Mouse (Mus musculus): ENCODE measurements around the gene Cdkn2aipnl. TPM values are rescaled to one million over a fixed set of nuclear protein-coding genes. Genes with fewer than 3 reads are reported as not detected.
A peak's percentile ranks its signal among the peaks of the same experiment; 100 is the strongest.

Cdkn2aipnl gene
- polyA plus RNA-seq, 1 experiment from 2014 or later: 121 TPM

DNA sequence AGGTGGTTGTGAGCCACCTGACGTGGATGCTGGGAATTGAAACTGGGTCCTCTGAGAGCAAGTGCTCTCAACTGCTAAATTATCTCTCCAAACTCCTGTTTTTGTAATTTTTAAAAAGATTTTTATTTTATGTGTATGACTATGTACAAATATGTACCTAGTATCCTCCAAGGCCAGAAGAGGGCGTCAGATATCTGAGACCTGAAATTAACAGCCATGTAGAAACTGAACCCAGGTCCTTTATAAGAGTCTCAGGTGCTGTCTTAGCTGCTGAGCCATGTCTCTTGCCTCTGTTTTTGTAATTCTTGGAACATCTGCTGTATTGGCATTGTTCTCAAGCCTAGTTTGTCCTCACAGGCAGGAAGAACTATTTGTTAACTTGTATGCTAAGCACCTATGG is 2.0 kb downstream of the Cdkn2aipnl start:
- no peak overlapping the region for H3K4me2 ChIP-seq (ENCODE audit: low read length)
- peaks cover 45% of the 10 kb centered on the region for H3K36me3 ChIP-seq (ENCODE audit: control insufficient read depth, insufficient read depth, low read length)
- H3K4me1 ChIP-seq (ENCODE audit: control insufficient read depth, insufficient read depth, low read length): peaks cover 4% of the 10 kb centered on the region; the same call in 1 of the 2 replicates
- H3K27me3 ChIP-seq (replicated peaks; ENCODE audit: control insufficient read depth, insufficient read depth, low read length): no peaks in the 10 kb centered on the region
- whole genome bisulfite sequencing: 84% methylated on average over 2 of the region's 2 CpGs
- H3K9me3 ChIP-seq (replicated peaks; ENCODE audit: control insufficient read depth, low read length): no peaks in the 10 kb centered on the region
- DNase-seq (ENCODE audit: low spot score) (peak; percentile 10), ATAC-seq (no peak)
- no peak overlapping the region for H3K27ac ChIP-seq (ENCODE audit: low read depth, low read length)
- no peak overlapping the region for H3K4me3 ChIP-seq (ENCODE audit: low read depth, low read length)
- no peak overlapping the region for H3K9ac ChIP-seq (ENCODE audit: low read length)

GRCm38 (mm10) chr11:51971644-51972043 is 4.2 kb downstream of the Cdkn2aipnl start:
- peaks cover 4% of the 10 kb centered on the region; the same call in 1 of the 2 replicates for H3K4me1 ChIP-seq (ENCODE audit: control insufficient read depth, insufficient read depth, low read length)
- H3K4me3 ChIP-seq (ENCODE audit: low read depth, low read length): no peak overlapping the region
- DNase-seq (ENCODE audit: low spot score) (no peak), ATAC-seq (no peak)
- no peak overlapping the region for H3K4me2 ChIP-seq (ENCODE audit: low read length)
- H3K27me3 ChIP-seq (replicated peaks; ENCODE audit: control insufficient read depth, insufficient read depth, low read length): no peaks in the 10 kb centered on the region
- 97% methylated on average over 6 of the region's 6 CpGs for WGBS
- no peaks in the 10 kb centered on the region for H3K9me3 ChIP-seq (replicated peaks; ENCODE audit: control insufficient read depth, low read length)
- peaks cover 60% of the 10 kb centered on the region for H3K36me3 ChIP-seq (ENCODE audit: control insufficient read depth, insufficient read depth, low read length)
- no peak overlapping the region for H3K27ac ChIP-seq (ENCODE audit: low read depth, low read length)
- H3K9ac ChIP-seq (ENCODE audit: low read length): no peak overlapping the region

DNA sequence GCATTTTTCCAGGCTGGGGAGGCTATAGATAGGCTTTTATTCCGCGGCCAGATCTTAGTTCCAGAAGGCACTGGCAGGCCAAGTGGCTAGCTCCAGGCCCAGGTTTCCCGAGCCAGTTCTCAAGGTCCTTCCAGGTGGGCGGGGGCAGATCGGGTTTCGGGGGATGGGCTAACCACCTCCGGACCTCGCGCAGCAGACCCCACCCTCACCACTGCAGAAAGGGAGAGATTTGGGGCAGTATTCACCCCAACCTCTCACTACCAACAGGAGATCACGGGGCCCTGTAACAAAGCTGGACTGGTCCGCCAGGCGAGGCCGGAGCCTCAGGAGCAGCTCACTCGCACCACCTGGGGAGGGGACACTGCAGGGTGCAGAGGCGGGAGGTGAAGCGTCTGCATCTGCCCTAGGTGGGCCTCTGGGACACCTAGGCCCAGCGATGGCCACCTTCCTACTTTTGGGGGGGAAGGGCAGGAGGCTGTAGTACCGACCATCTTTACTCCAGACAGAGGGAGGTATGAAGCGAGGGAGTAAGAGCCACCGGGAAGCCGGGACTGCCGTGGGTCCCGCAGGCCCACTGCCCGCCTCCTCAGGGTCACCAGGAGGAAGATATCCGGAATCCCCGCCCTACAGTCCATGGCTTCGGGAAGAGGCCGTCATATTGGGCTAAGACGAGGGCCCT is 32.3 kb downstream of the Cdkn2aipnl start:
- Histone ChIP-seq H3K9me3 (replicated peaks; ENCODE audit: control insufficient read depth, low read length) (no peaks in the 10 kb centered on the region), H3K27ac (ENCODE audit: low read depth, low read length) (peak overlapping the region; percentile 94), H3K36me3 (ENCODE audit: control insufficient read depth, insufficient read depth, low read length) (peaks cover 31% of the 10 kb centered on the region), H3K9ac (ENCODE audit: low read length) (peak overlapping the region; percentile 98), H3K27me3 (replicated peaks; ENCODE audit: control insufficient read depth, insufficient read depth, low read length) (no peaks in the 10 kb centered on the region), H3K4me3 (ENCODE audit: low read depth, low read length) (peak overlapping the region; percentile 98), H3K4me2 (ENCODE audit: low read length) (peak overlapping the region; percentile 91), H3K4me1 (ENCODE audit: control insufficient read depth, insufficient read depth, low read length) (peaks cover 24% of the 10 kb centered on the region)
- under 1% methylated on average over 29 of the region's 29 CpGs for WGBS
- ATAC-seq (peak; percentile 22), DNase-seq (ENCODE audit: low spot score) (peak; percentile 24)

DNA sequence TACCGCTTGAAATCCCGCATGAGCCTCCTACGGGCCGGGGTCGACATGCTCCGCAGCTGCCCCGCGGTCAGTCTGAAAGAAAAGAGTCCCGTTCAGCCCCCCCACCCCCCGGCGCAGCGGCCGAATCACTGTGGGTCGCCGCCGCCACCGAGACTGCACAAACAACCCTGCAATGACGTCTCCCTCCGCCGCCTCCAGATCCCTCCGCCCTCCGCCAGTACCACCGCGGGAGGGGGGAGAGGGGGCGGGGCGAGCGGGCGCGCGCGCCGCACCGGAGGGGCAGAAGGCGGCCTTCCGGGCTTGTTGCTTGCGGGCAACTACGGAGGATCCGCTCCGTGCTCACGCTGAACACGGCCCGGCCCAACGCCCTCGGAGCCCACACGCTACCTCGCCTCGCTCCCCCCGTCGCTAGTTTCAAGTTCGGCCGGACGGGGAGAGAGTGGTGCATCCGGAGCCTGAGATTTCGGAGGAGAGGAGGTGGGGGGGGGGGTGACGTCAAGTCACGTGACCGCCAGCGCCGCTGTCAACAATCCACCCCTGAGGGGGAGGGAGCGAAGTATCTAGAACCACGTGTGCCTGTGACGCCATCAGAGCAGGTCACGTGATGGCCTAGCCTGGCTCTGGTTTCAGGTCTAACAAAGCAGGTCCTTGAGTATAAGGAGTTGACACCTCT is 33.0 kb downstream of the Cdkn2aipnl start, which contains the start of gene Ube2b:
Gene Ube2b, minus strand, starts transcription at position 473 of the 673 bp plus-strand sequence.
- Histone ChIP-seq H3K9ac (ENCODE audit: low read length) (peak within 1 kb of the TSS; percentile 98), H3K36me3 (ENCODE audit: control insufficient read depth, insufficient read depth, low read length) (peaks cover 24% of the 10 kb centered on the region), H3K4me1 (ENCODE audit: control insufficient read depth, insufficient read depth, low read length) (peaks cover 28% of the 10 kb centered on the region), H3K9me3 (replicated peaks; ENCODE audit: control insufficient read depth, low read length) (no peaks in the 10 kb centered on the region), H3K27me3 (replicated peaks; ENCODE audit: control insufficient read depth, insufficient read depth, low read length) (no peaks in the 10 kb centered on the region), H3K4me3 (ENCODE audit: low read depth, low read length) (peak within 1 kb of the TSS; percentile 98), H3K27ac (ENCODE audit: low read depth, low read length) (peak within 1 kb of the TSS; percentile 94), H3K4me2 (ENCODE audit: low read length) (peak within 1 kb of the TSS; percentile 91)
- ATAC-seq (peak; percentile 79), DNase-seq (ENCODE audit: low spot score) (peak; percentile 99)
- under 1% methylated on average over 58 of the region's 63 CpGs for WGBS

DNA sequence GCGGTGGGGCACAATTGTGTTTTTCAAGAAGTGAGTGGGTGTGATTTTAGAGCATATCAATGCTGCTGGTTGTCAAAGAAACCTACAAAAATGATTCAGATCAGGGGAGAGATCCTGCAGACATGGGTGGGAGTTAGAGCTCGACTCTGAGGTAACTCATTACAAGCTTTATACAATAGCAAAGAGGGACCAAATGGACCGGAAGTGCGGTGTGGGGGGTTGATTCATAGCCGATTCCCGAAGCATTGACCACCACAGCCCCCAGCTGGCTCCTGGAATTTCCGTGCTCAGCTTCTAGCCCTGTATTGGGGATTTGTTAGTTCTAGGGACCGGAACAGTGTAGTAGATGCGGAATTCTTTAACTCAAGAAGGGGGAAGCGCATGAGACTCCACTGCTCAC is 33.9 kb downstream of the Cdkn2aipnl start:
- Histone ChIP-seq H3K9me3 (replicated peaks; ENCODE audit: control insufficient read depth, low read length) (no peaks in the 10 kb centered on the region), H3K36me3 (ENCODE audit: control insufficient read depth, insufficient read depth, low read length) (peaks cover 15% of the 10 kb centered on the region), H3K27me3 (replicated peaks; ENCODE audit: control insufficient read depth, insufficient read depth, low read length) (no peaks in the 10 kb centered on the region), H3K4me3 (ENCODE audit: low read depth, low read length) (peak overlapping the region; percentile 98; the same call in 1 of the 2 replicates), H3K4me1 (ENCODE audit: control insufficient read depth, insufficient read depth, low read length) (peaks cover 31% of the 10 kb centered on the region), H3K4me2 (ENCODE audit: low read length) (peak overlapping the region; percentile 58), H3K27ac (ENCODE audit: low read depth, low read length) (peak overlapping the region; percentile 94; the same call in 1 of the 2 replicates), H3K9ac (ENCODE audit: low read length) (peak overlapping the region; percentile 50; the same call in 1 of the 2 replicates)
- no peak for DNase-seq (ENCODE audit: low spot score)
- ATAC-seq: no peak
- WGBS: 41% methylated on average over 10 of the region's 10 CpGs

- Histone ChIP-seq H3K4me2 (ENCODE audit: low read length) (no peak overlapping the region), H3K9ac (ENCODE audit: low read length) (no peak overlapping the region), H3K4me1 (ENCODE audit: control insufficient read depth, insufficient read depth, low read length) (peaks cover 31% of the 10 kb centered on the region), H3K36me3 (ENCODE audit: control insufficient read depth, insufficient read depth, low read length) (peaks cover 10% of the 10 kb centered on the region), H3K27ac (ENCODE audit: low read depth, low read length) (no peak overlapping the region), H3K4me3 (ENCODE audit: low read depth, low read length) (no peak overlapping the region), H3K27me3 (replicated peaks; ENCODE audit: control insufficient read depth, insufficient read depth, low read length) (no peaks in the 10 kb centered on the region), H3K9me3 (replicated peaks; ENCODE audit: control insufficient read depth, low read length) (no peaks in the 10 kb centered on the region)
- WGBS: 94% methylated on average over 8 of the region's 8 CpGs
- DNase-seq (ENCODE audit: low spot score) (no peak), ATAC-seq (no peak)
These were observed 34.4 kb downstream of the Cdkn2aipnl start for GRCm38 (mm10) chr11:52001861-52002260.

DNA sequence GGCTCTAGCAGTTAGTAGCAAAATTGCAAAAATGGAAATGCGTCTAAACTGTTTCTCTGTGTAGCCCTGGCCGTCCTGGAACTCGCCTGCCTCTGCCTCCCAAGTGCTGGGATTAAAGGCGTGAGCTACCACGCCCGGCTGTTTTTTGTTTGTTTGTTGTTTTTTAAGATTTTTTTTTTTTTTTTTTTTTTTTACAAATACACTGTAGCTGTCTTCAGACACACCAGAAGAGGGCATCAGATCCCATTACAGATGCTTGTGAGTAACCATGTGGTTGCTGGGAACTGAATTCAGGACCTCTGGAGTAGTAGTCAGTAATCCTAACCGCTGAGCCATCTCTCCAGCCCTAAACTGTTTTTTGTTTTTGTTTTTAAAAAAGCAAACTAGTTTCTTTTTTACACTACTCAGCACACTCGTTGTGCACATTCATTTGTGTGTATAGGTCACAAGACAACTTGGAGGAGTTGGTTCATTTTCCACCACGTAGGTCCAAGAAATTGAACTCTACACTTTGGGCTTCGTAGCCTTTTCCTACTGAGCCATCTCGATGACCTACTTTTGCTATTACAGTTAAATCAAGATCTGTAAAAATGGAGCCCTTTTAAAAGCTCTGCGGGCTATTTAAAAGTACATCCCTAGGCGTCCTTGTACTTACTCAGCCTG is 35.5 kb downstream of the Cdkn2aipnl start:
- Histone ChIP-seq H3K4me2 (ENCODE audit: low read length) (peak overlapping the region; percentile 59), H3K36me3 (ENCODE audit: control insufficient read depth, insufficient read depth, low read length) (no peaks in the 10 kb centered on the region), H3K4me1 (ENCODE audit: control insufficient read depth, insufficient read depth, low read length) (peaks cover 26% of the 10 kb centered on the region), H3K4me3 (ENCODE audit: low read depth, low read length) (no peak overlapping the region), H3K9ac (ENCODE audit: low read length) (peak overlapping the region; percentile 87; the same call in 1 of the 2 replicates), H3K27ac (ENCODE audit: low read depth, low read length) (0 out of 2 replicates have a peak overlapping the region, but pooled peaks have one; percentile 86), H3K9me3 (replicated peaks; ENCODE audit: control insufficient read depth, low read length) (no peaks in the 10 kb centered on the region), H3K27me3 (replicated peaks; ENCODE audit: control insufficient read depth, insufficient read depth, low read length) (no peaks in the 10 kb centered on the region)
- 83% methylated on average over 13 of the region's 13 CpGs for WGBS
- ATAC-seq (no peak), DNase-seq (ENCODE audit: low spot score) (no peak)

DNA sequence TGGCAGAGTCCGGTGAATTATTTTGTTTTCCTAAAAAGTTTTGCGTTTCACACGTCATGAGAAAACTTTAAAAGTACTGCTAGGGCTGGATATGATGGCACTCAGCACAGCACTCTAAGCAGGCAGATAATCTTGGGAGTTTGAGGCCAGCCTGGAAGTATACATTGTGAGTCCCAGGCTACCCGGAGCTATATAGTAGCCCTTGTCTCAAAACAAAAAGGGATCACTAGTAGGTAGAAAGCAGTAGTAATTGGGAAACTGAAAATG is 36.0 kb downstream of the Cdkn2aipnl start:
- no peaks in the 10 kb centered on the region for H3K9me3 ChIP-seq (replicated peaks; ENCODE audit: control insufficient read depth, low read length)
- ATAC-seq (peak; percentile 0; the same call in 1 of the 2 replicates), DNase-seq (ENCODE audit: low spot score) (no peak)
- peak overlapping the region; percentile 78 for H3K4me3 ChIP-seq (ENCODE audit: low read depth, low read length)
- H3K27ac ChIP-seq (ENCODE audit: low read depth, low read length): peak overlapping the region; percentile 86
- WGBS: 19% methylated on average over 4 of the region's 4 CpGs
- H3K9ac ChIP-seq (ENCODE audit: low read length): peak overlapping the region; percentile 87
- H3K36me3 ChIP-seq (ENCODE audit: control insufficient read depth, insufficient read depth, low read length): no peaks in the 10 kb centered on the region
- peak overlapping the region; percentile 59 for H3K4me2 ChIP-seq (ENCODE audit: low read length)
- H3K4me1 ChIP-seq (ENCODE audit: control insufficient read depth, insufficient read depth, low read length): peaks cover 22% of the 10 kb centered on the region
- no peaks in the 10 kb centered on the region for H3K27me3 ChIP-seq (replicated peaks; ENCODE audit: control insufficient read depth, insufficient read depth, low read length)

Data from forebrain, embryonic 14.5 days (tissue).